Mouse (Mus musculus): Measurements from ENCODE around the gene Gm44805. TPM values are rescaled to one million over a fixed set of nuclear protein-coding genes. Genes with fewer than 3 reads are reported as not detected.

The Gm44805 gene
- polyA plus RNA-seq, 1 experiment from 2014 or later, result not detected

DNA sequence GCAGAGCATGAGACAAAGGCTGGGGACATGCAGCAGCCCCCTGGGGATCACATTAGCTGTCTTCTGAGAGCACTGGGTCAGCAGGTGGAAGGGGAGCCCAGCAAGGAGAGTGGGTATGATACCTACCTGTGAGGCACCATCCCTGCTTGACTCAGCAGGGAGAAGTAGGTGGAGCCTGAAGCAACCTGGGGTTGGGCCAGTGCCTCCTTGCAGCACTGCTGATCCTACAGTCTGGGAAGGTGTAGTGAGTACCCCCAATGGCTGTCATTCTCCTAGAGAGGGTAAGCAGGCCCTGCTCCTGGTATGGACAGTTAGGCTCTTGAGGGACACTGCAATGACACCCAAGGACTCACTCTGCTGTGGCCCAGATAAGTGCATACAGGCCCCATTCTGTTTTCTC is 48.9 kb downstream of the Gm44805 start:
- Histone ChIP-seq H3K27ac (ENCODE audit: low read length) (no peak overlapping the region), H3K4me2 (replicated peaks; ENCODE audit: low read depth, low read length) (no peak overlapping the region), H3K9me3 (ENCODE audit: low read length) (no peaks in the 10 kb centered on the region), H3K27me3 (replicated peaks; ENCODE audit: insufficient read depth, low read length) (no peaks in the 10 kb centered on the region), H3K4me3 (ENCODE audit: low read depth, low read length) (no peak overlapping the region), H3K9ac (replicated peaks; ENCODE audit: low read depth) (no peak overlapping the region), H3K36me3 (ENCODE audit: insufficient read depth, low read length) (peaks cover 24% of the 10 kb centered on the region), H3K4me1 (ENCODE audit: insufficient read depth, low read depth, low read length) (no peaks in the 10 kb centered on the region; the same call in 1 of the 2 replicates)
- ATAC-seq (no peak), DNase-seq (ENCODE audit: low spot score) (no peak)
- TF ChIP-seq EP300 (IDR thresholded peaks at IDR 0.05) (no peak), CTCF (IDR thresholded peaks at IDR 0.05) (no peak)

DNA sequence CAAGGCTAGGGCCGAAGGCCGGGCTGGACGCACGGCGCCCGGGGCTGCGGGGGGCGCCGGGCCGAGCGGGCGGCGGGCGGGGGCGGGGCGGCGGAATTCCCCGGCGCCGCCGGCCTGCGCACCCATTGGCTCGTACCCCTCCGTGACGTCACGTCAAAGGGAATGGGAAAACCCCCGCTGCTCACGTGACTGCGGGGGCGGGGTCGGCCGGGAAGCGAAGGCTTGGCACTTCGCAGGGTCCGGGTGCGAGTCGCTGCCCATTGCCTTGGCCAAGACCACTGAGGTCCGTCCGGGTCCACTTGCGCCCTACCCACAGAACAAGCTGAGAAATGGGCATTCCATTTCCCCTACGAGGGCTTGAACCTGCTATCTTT is 51.9 kb downstream of the Gm44805 start, which contains the start of gene Relb:
Gene Relb, minus strand, starts transcription at position 78 of the 374 bp plus-strand sequence.
- H3K27me3 ChIP-seq (replicated peaks; ENCODE audit: insufficient read depth, low read length), result no peaks in the 10 kb centered on the region

DNA sequence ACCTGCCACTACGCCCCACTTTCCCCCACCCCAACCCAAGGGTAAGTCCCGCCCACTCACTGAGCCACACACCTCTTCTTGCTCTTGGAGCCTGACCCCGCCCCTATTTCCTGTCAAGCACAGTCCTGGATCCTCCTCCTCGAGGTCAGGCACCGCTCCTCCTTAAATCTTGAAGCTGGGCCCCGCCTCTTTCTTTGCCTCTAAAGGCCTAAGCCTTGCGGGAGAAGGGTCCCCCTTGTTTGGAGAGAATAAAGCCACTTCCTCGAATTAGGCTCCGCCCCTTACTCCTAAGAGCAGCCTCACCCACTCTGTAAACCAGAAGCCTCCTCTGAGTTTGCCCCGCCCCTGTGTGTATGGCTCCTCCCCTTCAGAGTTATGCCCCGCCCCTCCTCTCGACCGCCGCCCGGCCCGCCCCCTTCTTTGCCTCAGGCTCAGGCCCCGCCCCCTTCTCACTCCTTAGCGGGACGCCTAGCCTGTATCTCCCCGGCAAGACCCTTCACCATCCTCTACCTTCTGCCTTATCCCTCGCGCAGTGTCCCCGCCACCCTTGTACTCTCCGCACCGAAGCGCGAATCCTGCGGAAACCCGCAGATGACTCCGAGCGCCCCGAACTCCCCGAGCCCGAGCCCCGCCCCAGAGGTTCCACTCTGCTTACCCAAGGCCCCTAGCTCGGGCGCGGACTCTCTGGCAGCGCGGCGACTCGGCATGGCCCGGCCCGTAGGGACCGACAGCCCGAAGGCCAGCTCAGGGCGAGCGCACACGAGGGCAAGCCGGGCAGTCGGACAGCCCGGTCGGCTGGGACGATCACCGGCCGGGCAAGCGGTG is 52.5 kb downstream of the Gm44805 start:
- Histone ChIP-seq H3K36me3 (ENCODE audit: insufficient read depth, low read length) (peaks cover 13% of the 10 kb centered on the region; the same call in 1 of the 2 replicates), H3K4me1 (ENCODE audit: insufficient read depth, low read depth, low read length) (no peaks in the 10 kb centered on the region; the same call in 1 of the 2 replicates), H3K9ac (replicated peaks; ENCODE audit: low read depth) (peak overlapping the region; percentile 43), H3K27ac (ENCODE audit: low read length) (peak overlapping the region; percentile 93), H3K9me3 (ENCODE audit: low read length) (no peaks in the 10 kb centered on the region), H3K27me3 (replicated peaks; ENCODE audit: insufficient read depth, low read length) (no peaks in the 10 kb centered on the region), H3K4me2 (replicated peaks; ENCODE audit: low read depth, low read length) (peak overlapping the region; percentile 93), H3K4me3 (ENCODE audit: low read depth, low read length) (peak overlapping the region; percentile 58)
- DNase-seq (ENCODE audit: low spot score) (peak; percentile 100), ATAC-seq (peak; percentile 91)
- WGBS, result under 1% methylated on average over 51 of the region's 57 CpGs
- no peak for TF ChIP-seq CTCF (IDR thresholded peaks at IDR 0.05)
- no peak for TF ChIP-seq EP300 (IDR thresholded peaks at IDR 0.05)

More for the DNA sequence above, 51.9 kb downstream of the Gm44805 start, which contains the start of gene Relb:
- DNase-seq (ENCODE audit: low spot score), result peak; percentile 91
- Histone ChIP-seq H3K27ac (ENCODE audit: low read length) (peak within 1 kb of the TSS; percentile 93), H3K9me3 (ENCODE audit: low read length) (no peaks in the 10 kb centered on the region), H3K9ac (replicated peaks; ENCODE audit: low read depth) (peak within 1 kb of the TSS; percentile 43), H3K4me1 (ENCODE audit: insufficient read depth, low read depth, low read length) (no peaks in the 10 kb centered on the region; the same call in 1 of the 2 replicates), H3K4me2 (replicated peaks; ENCODE audit: low read depth, low read length) (peak within 1 kb of the TSS; percentile 93), H3K4me3 (ENCODE audit: low read depth, low read length) (peak within 1 kb of the TSS; percentile 58), H3K36me3 (ENCODE audit: insufficient read depth, low read length) (peaks cover 17% of the 10 kb centered on the region; the same call in 1 of the 2 replicates)
- ATAC-seq, result peak; percentile 64
- under 1% methylated on average over 21 of the region's 41 CpGs for WGBS
- TF ChIP-seq CTCF (IDR thresholded peaks at IDR 0.05), result no peak
- TF ChIP-seq EP300 (IDR thresholded peaks at IDR 0.05), result no peak

DNA sequence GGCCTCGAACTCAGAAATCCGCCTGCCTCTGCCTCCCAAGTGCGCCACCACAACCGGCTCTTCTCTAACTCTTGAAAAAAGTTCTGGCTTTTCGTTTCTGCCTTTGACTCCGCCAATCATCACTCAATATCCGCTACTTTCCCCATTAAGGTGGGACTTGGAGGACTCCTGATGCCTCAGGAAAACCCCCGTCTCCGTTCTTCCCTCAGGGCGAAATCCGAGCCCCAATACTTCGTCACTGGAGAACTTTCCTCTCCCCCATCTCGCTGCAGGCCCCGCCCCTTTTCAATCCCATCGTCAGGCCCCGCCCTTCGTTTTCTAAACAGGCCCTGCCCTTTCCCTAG is 53.1 kb downstream of the Gm44805 start:
- Histone ChIP-seq H3K4me3 (ENCODE audit: low read depth, low read length) (peak overlapping the region; percentile 58), H3K27ac (ENCODE audit: low read length) (peak overlapping the region; percentile 93), H3K36me3 (ENCODE audit: insufficient read depth, low read length) (peaks cover 7% of the 10 kb centered on the region; the same call in 1 of the 2 replicates), H3K4me1 (ENCODE audit: insufficient read depth, low read depth, low read length) (no peaks in the 10 kb centered on the region; the same call in 1 of the 2 replicates), H3K9me3 (ENCODE audit: low read length) (no peaks in the 10 kb centered on the region), H3K27me3 (replicated peaks; ENCODE audit: insufficient read depth, low read length) (no peaks in the 10 kb centered on the region), H3K9ac (replicated peaks; ENCODE audit: low read depth) (no peak overlapping the region), H3K4me2 (replicated peaks; ENCODE audit: low read depth, low read length) (peak overlapping the region; percentile 93)
- no peak for ATAC-seq
- DNase-seq (ENCODE audit: low spot score), result no peak
- WGBS, result 17% methylated on average over 17 of the region's 17 CpGs
- TF ChIP-seq EP300 (IDR thresholded peaks at IDR 0.05) (no peak), CTCF (IDR thresholded peaks at IDR 0.05) (no peak)

DNA sequence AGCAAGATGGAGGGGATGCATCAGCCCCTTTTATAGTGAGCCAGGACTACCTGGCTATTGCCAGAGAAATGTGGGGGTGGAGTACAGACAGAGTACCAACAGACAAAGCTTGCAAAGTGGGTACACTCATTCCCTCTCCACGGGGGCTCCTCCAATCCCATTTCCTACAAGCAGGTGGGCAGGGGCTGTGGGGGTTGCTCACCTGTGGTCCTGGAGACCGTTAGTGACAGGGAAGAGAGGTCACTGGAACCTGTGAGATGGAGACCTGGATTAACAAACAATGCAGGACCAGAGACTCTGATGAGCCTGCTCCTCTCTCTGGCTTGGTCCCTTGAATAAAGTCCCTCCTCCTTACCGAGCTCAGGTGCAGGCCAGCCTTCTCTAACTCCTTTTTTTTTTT is 53.5 kb downstream of the Gm44805 start:
- no peak overlapping the region for H3K9ac ChIP-seq (replicated peaks; ENCODE audit: low read depth)

DNA sequence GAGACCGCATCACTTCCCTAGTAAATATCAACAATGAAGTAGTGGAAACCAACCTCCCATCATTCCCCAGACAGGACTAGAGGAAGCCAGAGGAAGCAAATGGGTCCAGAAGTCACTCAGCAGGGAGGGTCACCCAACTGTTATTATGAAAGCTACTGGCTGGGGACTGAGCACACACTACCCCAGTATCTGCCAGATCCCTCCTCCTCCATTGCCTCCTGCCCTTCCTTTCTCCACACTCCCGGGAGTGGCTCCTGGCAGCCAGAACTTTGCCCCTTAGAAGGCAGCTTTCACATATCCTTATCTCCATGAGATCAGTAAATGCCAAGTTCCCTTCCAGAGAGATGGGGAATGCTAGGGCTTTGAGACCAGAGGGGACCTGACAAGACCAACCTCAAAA is 57.8 kb downstream of the Gm44805 start:
- no peaks in the 10 kb centered on the region for H3K4me1 ChIP-seq (ENCODE audit: insufficient read depth, low read depth, low read length)
- no peak overlapping the region for H3K9ac ChIP-seq (replicated peaks; ENCODE audit: low read depth)
- no peaks in the 10 kb centered on the region for H3K9me3 ChIP-seq (ENCODE audit: low read length)
- H3K4me2 ChIP-seq (replicated peaks; ENCODE audit: low read depth, low read length), result no peak overlapping the region
- no peak for DNase-seq (ENCODE audit: low spot score)
- no peaks in the 10 kb centered on the region for H3K27me3 ChIP-seq (replicated peaks; ENCODE audit: insufficient read depth, low read length)
- no peak for TF ChIP-seq CTCF (IDR thresholded peaks at IDR 0.05)
- no peak for TF ChIP-seq EP300 (IDR thresholded peaks at IDR 0.05)
- no peak overlapping the region for H3K4me3 ChIP-seq (ENCODE audit: low read depth, low read length)
- no peak overlapping the region for H3K27ac ChIP-seq (ENCODE audit: low read length)
- WGBS, result 62% methylated on average over 2 of the region's 2 CpGs
- ATAC-seq, result no peak
- H3K36me3 ChIP-seq (ENCODE audit: insufficient read depth, low read length), result no peaks in the 10 kb centered on the region

More for the DNA sequence above, 53.5 kb downstream of the Gm44805 start:
- Histone ChIP-seq H3K9me3 (ENCODE audit: low read length) (no peaks in the 10 kb centered on the region), H3K36me3 (ENCODE audit: insufficient read depth, low read length) (peaks cover 2% of the 10 kb centered on the region; the same call in 1 of the 2 replicates), H3K4me1 (ENCODE audit: insufficient read depth, low read depth, low read length) (no peaks in the 10 kb centered on the region; the same call in 1 of the 2 replicates), H3K4me3 (ENCODE audit: low read depth, low read length) (peak overlapping the region; percentile 58), H3K4me2 (replicated peaks; ENCODE audit: low read depth, low read length) (peak overlapping the region; percentile 93), H3K27ac (ENCODE audit: low read length) (0 out of 2 replicates have a peak overlapping the region, but pooled peaks have one; percentile 93), H3K27me3 (replicated peaks; ENCODE audit: insufficient read depth, low read length) (no peaks in the 10 kb centered on the region)
- WGBS, result 54% methylated on average over 3 of the region's 3 CpGs
- TF ChIP-seq CTCF (IDR thresholded peaks at IDR 0.05) (no peak), EP300 (IDR thresholded peaks at IDR 0.05) (no peak)
- ATAC-seq (no peak), DNase-seq (ENCODE audit: low spot score) (no peak)
